Mouse (Mus musculus): Measurements from ENCODE around the gene Impdh2. TPM values are rescaled to one million over a fixed set of nuclear protein-coding genes. Genes with fewer than 3 reads are reported as not detected.

Gene Impdh2
- polyA plus RNA-seq, 1 experiment from 2014 or later, result 111 TPM

GRCm38 (mm10) chr9:108571401-108571973 is 11.4 kb downstream of the Impdh2 start:
- 97% methylated on average over 16 of the region's 16 CpGs for WGBS
- no peak overlapping the region for H3K9ac ChIP-seq

GRCm38 (mm10) chr9:108572321-108572720 is 12.2 kb downstream of the Impdh2 start:
- H3K27ac ChIP-seq (replicated peaks), result no peak overlapping the region
- ATAC-seq (ENCODE audit: low FRiP score, low read depth), result no peak
- H3K4me1 ChIP-seq (replicated peaks), result peaks cover 72% of the 10 kb centered on the region
- no peak overlapping the region for H3K9ac ChIP-seq
- no peaks in the 10 kb centered on the region for H3K27me3 ChIP-seq
- H3K9me3 ChIP-seq, result no peaks in the 10 kb centered on the region
- no peak overlapping the region for H3K4me3 ChIP-seq
- no peak overlapping the region for H3K4me2 ChIP-seq
- WGBS, result 83% methylated on average over 10 of the region's 10 CpGs
- peaks cover 41% of the 10 kb centered on the region for H3K36me3 ChIP-seq

More at GRCm38 (mm10) chr9:108571401-108571973, 11.4 kb downstream of the Impdh2 start:
- H3K4me2 ChIP-seq, result no peak overlapping the region
- H3K9me3 ChIP-seq, result no peaks in the 10 kb centered on the region
- peaks cover 64% of the 10 kb centered on the region for H3K4me1 ChIP-seq (replicated peaks)
- H3K36me3 ChIP-seq, result peaks cover 41% of the 10 kb centered on the region
- no peak overlapping the region for H3K4me3 ChIP-seq
- H3K27ac ChIP-seq (replicated peaks), result no peak overlapping the region
- ATAC-seq (ENCODE audit: low FRiP score, low read depth), result no peak
- H3K27me3 ChIP-seq, result no peaks in the 10 kb centered on the region

- H3K36me3 ChIP-seq, result peaks cover 41% of the 10 kb centered on the region
- H3K27me3 ChIP-seq, result no peaks in the 10 kb centered on the region
- H3K4me2 ChIP-seq, result peak overlapping the region; percentile 18; the same call in 1 of the 2 replicates
- 0 out of 2 replicates have a peak overlapping the region, but pooled peaks have one; percentile 21 for H3K27ac ChIP-seq (replicated peaks)
- no peak overlapping the region for H3K4me3 ChIP-seq
- WGBS, result 51% methylated on average over 26 of the region's 26 CpGs
- no peak overlapping the region for H3K9ac ChIP-seq
- H3K4me1 ChIP-seq (replicated peaks), result peaks cover 66% of the 10 kb centered on the region
- no peaks in the 10 kb centered on the region for H3K9me3 ChIP-seq
- ATAC-seq (ENCODE audit: low FRiP score, low read depth), result no peak
Measured at GRCm38 (mm10) chr9:108573774-108574690, 13.9 kb downstream of the Impdh2 start.

- Histone ChIP-seq H3K36me3 (peaks cover 41% of the 10 kb centered on the region), H3K27ac (replicated peaks) (no peak overlapping the region), H3K9ac (no peak overlapping the region), H3K4me3 (no peak overlapping the region), H3K4me1 (replicated peaks) (peaks cover 69% of the 10 kb centered on the region), H3K4me2 (peak overlapping the region; percentile 18; the same call in 1 of the 2 replicates), H3K27me3 (no peaks in the 10 kb centered on the region), H3K9me3 (no peaks in the 10 kb centered on the region)
- no peak for ATAC-seq (ENCODE audit: low FRiP score, low read depth)
- WGBS, result 79% methylated on average over 12 of the region's 12 CpGs
Measured at GRCm38 (mm10) chr9:108574921-108575320, 14.8 kb downstream of the Impdh2 start.

GRCm38 (mm10) chr9:108575321-108576297 is 15.5 kb downstream of the Impdh2 start:
- ATAC-seq (ENCODE audit: low FRiP score, low read depth), result no peak
- H3K9ac ChIP-seq, result no peak overlapping the region
- H3K4me2 ChIP-seq, result peak overlapping the region; percentile 78
- no peak overlapping the region for H3K27ac ChIP-seq (replicated peaks)
- H3K4me3 ChIP-seq, result no peak overlapping the region
- peaks cover 41% of the 10 kb centered on the region for H3K36me3 ChIP-seq
- no peaks in the 10 kb centered on the region for H3K9me3 ChIP-seq
- WGBS, result 87% methylated on average over 37 of the region's 37 CpGs
- no peaks in the 10 kb centered on the region for H3K27me3 ChIP-seq
- peaks cover 62% of the 10 kb centered on the region for H3K4me1 ChIP-seq (replicated peaks)

- Histone ChIP-seq H3K36me3 (peaks cover 35% of the 10 kb centered on the region), H3K27ac (replicated peaks) (0 out of 2 replicates have a peak overlapping the region, but pooled peaks have one; percentile 96), H3K4me3 (peak overlapping the region; percentile 80), H3K4me2 (peak overlapping the region; percentile 78), H3K9ac (peak overlapping the region; percentile 82), H3K9me3 (no peaks in the 10 kb centered on the region), H3K27me3 (no peaks in the 10 kb centered on the region), H3K4me1 (replicated peaks) (peaks cover 57% of the 10 kb centered on the region)
- 54% methylated on average over 6 of the region's 6 CpGs for WGBS
- ATAC-seq (ENCODE audit: low FRiP score, low read depth), result no peak
Measured at GRCm38 (mm10) chr9:108577025-108577424, 16.9 kb downstream of the Impdh2 start.

- H3K36me3 ChIP-seq, result peaks cover 24% of the 10 kb centered on the region
- ATAC-seq (ENCODE audit: low FRiP score, low read depth), result peak; percentile 53; the same call in 1 of the 2 replicates
- WGBS, result under 1% methylated on average over 24 of the region's 24 CpGs
- H3K4me2 ChIP-seq, result peak overlapping the region; percentile 78
- H3K27me3 ChIP-seq, result no peaks in the 10 kb centered on the region
- peak overlapping the region; percentile 82 for H3K9ac ChIP-seq
- H3K27ac ChIP-seq (replicated peaks), result peak overlapping the region; percentile 96
- H3K9me3 ChIP-seq, result no peaks in the 10 kb centered on the region
- peaks cover 57% of the 10 kb centered on the region for H3K4me1 ChIP-seq (replicated peaks)
- H3K4me3 ChIP-seq, result peak overlapping the region; percentile 80
Measured at GRCm38 (mm10) chr9:108577934-108578544, 18.0 kb downstream of the Impdh2 start.

GRCm38 (mm10) chr9:108578545-108579343 is 18.7 kb downstream of the Impdh2 start, which contains the start of gene Wdr6:
Wdr6 (minus strand) TSS chr9:108578739.
- Histone ChIP-seq H3K9me3 (no peaks in the 10 kb centered on the region), H3K36me3 (peaks cover 17% of the 10 kb centered on the region), H3K4me1 (replicated peaks) (peaks cover 53% of the 10 kb centered on the region), H3K4me3 (peak within 1 kb of the TSS; percentile 80), H3K27ac (replicated peaks) (peak within 1 kb of the TSS; percentile 96), H3K9ac (peak within 1 kb of the TSS; percentile 82), H3K27me3 (no peaks in the 10 kb centered on the region), H3K4me2 (peak within 1 kb of the TSS; percentile 78)
- 3% methylated on average over 51 of the region's 51 CpGs for WGBS
- ATAC-seq (ENCODE audit: low FRiP score, low read depth), result peak; percentile 97

GRCm38 (mm10) chr9:108579344-108579690 is 19.2 kb downstream of the Impdh2 start:
- no peak for ATAC-seq (ENCODE audit: low FRiP score, low read depth)
- Histone ChIP-seq H3K4me1 (replicated peaks) (peaks cover 47% of the 10 kb centered on the region), H3K9ac (peak overlapping the region; percentile 82; the same call in 1 of the 2 replicates), H3K27ac (replicated peaks) (peak overlapping the region; percentile 96), H3K36me3 (peaks cover 12% of the 10 kb centered on the region), H3K9me3 (no peaks in the 10 kb centered on the region), H3K27me3 (no peaks in the 10 kb centered on the region), H3K4me3 (peak overlapping the region; percentile 80), H3K4me2 (peak overlapping the region; percentile 78)
- 74% methylated on average over 5 of the region's 5 CpGs for WGBS

- Histone ChIP-seq H3K4me3 (peak overlapping the region; percentile 20), H3K36me3 (no peaks in the 10 kb centered on the region), H3K4me2 (peak overlapping the region; percentile 52), H3K9me3 (no peaks in the 10 kb centered on the region), H3K9ac (peak overlapping the region; percentile 29), H3K27ac (replicated peaks) (peak overlapping the region; percentile 95), H3K27me3 (no peaks in the 10 kb centered on the region), H3K4me1 (replicated peaks) (peaks cover 39% of the 10 kb centered on the region)
- ATAC-seq (ENCODE audit: low FRiP score, low read depth), result peak; percentile 99
- 2% methylated on average over 14 of the region's 14 CpGs for WGBS
Measured at GRCm38 (mm10) chr9:108587571-108588180, 27.6 kb downstream of the Impdh2 start.
